Mouse (Mus musculus) lung, embryonic 14.5 days (tissue): ENCODE data around the gene Cand2. TPM values are rescaled to one million over a fixed set of nuclear protein-coding genes. Genes with fewer than 3 reads are reported as not detected.
A peak's percentile ranks its signal among the peaks of the same experiment; 100 is the strongest.

Experiments used
- ATAC-seq: fragments of 200-750 bp; cut with Nextera tagmentation; 2 replicates; pipeline ENCODE4 v1.8.0; 2017; ENCODE audit warnings: mild to moderate bottlenecking, moderate TSS enrichment, moderate library complexity; ENCODE audit not compliant: insufficient read depth
- DNase-seq: peaks from one replicate; pipeline ENCODE4 v3.0.0-alpha.2; 2015
- H3K27ac ChIP-seq: fragments of 300-500 bp; sonication (generic); 2 replicates; pipeline ENCODE4 v1.5.1; 2014; ENCODE audit warnings: low read depth, mild to moderate bottlenecking, moderate library complexity
- H3K27me3 ChIP-seq: fragments of 300-500 bp; sonication (generic); 2 replicates; pipeline ENCODE4 v1.6.1; 2014; ENCODE audit warnings: low read length, control low read depth; ENCODE audit not compliant: insufficient read depth
- H3K36me3 ChIP-seq: fragments of 300-500 bp; sonication (generic); 2 replicates; pipeline ENCODE4 v1.6.1; 2014; ENCODE audit warnings: control low read depth; ENCODE audit not compliant: insufficient read depth
- H3K4me1 ChIP-seq: fragments of 300-500 bp; sonication (generic); 2 replicates; pipeline ENCODE4 v1.6.1; 2014; ENCODE audit warnings: antibody characterized with exemption, control low read depth; ENCODE audit not compliant: insufficient read depth
- H3K4me2 ChIP-seq: fragments of 300-500 bp; sonication (generic); 2 replicates; pipeline ENCODE4 v1.6.1; 2014; ENCODE audit warnings: mild to moderate bottlenecking
- H3K4me3 ChIP-seq: fragments of 300-500 bp; sonication (generic); 2 replicates; pipeline ENCODE4 v1.5.1; 2014; ENCODE audit warnings: low read depth, low read length
- H3K9ac ChIP-seq: fragments of 300-500 bp; sonication (generic); 2 replicates; pipeline ENCODE4 v1.6.1; 2014
- H3K9me3 ChIP-seq: fragments of 300-500 bp; sonication (generic); 2 replicates; pipeline ENCODE4 v1.6.1; 2016; ENCODE audit warnings: low read depth, low read length, control low read depth
- CTCF ChIP-seq: IDR thresholded peaks from 2 replicates; pipeline ENCODE4 v1.5.1; 2016; ENCODE audit warnings: antibody characterized with exemption, low read depth
- WGBS: fragments of 180-500 bp; shearing (Covaris S2); extraction: QIAGEN DNeasy Blood & Tissue Kit; methylation state at CpG from one replicate; pipeline ENCODE4 v1.1.7; 2014; 5-methylcytosine and 5-hydroxymethylcytosine counted together
- polyA plus RNA-seq: library from polyadenylated mRNA; unstranded; fragments of >200 nt; fragmentation: Nextera tagmentation; extraction: Ambion mirVana; gene quantifications from 2 replicates; pipeline ENCODE4 v1.2.1, GENCODE M21; 2014

Gene Cand2
- polyA plus RNA-seq, 1 experiment from 2014 or later = 46.3 TPM

DNA sequence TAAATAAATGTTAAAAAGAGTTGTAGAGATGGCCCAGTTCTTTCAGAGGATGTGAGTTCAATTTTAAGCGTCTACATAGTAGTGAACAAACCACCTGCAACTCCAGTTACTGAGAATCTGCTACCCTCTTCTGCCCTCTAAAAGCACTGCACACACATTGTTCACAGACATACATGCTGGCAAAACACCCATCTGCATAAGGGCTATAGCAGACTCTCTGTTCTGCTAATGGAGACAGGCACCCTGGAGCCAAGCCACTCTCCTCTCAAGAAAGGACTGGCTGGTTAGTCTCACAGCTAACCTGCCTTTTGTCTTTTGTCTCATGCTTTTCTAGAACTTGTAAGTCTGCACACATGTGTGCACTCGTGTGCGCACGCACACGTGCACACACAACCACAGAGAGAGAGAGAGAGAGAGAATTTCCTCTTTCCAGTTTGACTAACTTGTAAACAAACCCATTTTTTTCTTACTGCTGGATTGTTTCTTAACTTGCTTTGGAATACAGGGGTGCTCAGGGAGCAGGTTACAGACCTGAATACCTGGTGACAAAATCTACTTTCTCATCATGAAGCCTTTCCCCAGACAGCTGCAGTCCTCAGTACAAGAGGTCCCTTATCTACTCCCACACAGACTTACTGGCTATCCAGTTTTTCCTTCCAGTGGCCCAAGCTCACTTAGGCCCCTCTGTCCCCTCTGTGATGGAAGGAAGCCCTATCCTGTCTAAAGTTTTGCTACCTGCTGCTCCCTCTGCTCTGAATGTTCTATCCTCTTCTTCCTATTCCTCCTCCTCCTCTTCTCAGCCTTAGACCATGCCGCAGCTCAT is 56.7 kb downstream of the Cand2 start:
- H3K36me3 ChIP-seq = no peaks in the 10 kb centered on the region
- no peaks in the 10 kb centered on the region for H3K9me3 ChIP-seq
- DNase-seq = no peak
- no peaks in the 10 kb centered on the region for H3K27me3 ChIP-seq
- no peak overlapping the region for H3K27ac ChIP-seq
- 86% methylated on average over 6 of the region's 6 CpGs for WGBS
- ATAC-seq = no peak
- H3K4me1 ChIP-seq = no peaks in the 10 kb centered on the region
- no peak overlapping the region for H3K4me3 ChIP-seq
- no peak overlapping the region for H3K9ac ChIP-seq
- no peak for TF ChIP-seq CTCF
- no peak overlapping the region for H3K4me2 ChIP-seq

DNA sequence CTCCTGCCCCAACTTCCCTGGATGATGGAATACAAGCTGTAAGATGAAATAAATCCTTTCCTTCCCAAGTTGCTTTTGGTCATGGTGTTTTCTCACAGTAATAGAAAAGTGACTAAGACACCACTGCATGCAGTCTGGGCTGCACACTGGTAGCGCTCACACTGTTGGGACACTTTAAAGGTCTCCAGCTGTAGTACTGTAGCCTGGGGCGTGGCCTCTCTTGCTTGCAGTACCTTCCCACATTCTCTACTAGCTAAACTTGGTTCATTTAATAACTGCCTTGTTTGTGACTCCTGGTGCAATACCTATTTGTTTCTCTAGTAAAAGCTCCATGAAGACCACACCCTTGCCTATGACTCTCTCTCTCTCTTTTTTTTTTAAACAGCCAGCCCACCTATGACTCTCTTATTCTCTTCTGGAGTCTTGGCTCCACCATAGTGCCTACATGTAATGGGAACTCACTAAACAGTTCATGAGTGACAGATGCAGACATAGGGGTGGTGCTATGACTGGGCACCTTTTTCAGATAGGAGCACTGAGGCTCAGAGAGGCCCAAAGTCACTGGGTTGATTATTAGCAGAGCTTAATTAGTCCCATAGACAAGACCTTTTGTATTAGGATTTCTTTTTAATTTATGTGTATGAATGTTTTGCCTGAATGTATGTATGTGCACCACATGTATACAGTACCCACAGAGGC is 58.0 kb downstream of the Cand2 start:
- ATAC-seq (no peak), DNase-seq (no peak)
- no peak overlapping the region for H3K4me2 ChIP-seq
- WGBS = 88% methylated on average over 2 of the region's 2 CpGs
- no peaks in the 10 kb centered on the region for H3K36me3 ChIP-seq
- no peaks in the 10 kb centered on the region for H3K27me3 ChIP-seq
- H3K9ac ChIP-seq = no peak overlapping the region
- H3K4me3 ChIP-seq = no peak overlapping the region
- TF ChIP-seq CTCF = no peak
- no peak overlapping the region for H3K27ac ChIP-seq
- no peaks in the 10 kb centered on the region for H3K9me3 ChIP-seq
- H3K4me1 ChIP-seq = no peaks in the 10 kb centered on the region

DNA sequence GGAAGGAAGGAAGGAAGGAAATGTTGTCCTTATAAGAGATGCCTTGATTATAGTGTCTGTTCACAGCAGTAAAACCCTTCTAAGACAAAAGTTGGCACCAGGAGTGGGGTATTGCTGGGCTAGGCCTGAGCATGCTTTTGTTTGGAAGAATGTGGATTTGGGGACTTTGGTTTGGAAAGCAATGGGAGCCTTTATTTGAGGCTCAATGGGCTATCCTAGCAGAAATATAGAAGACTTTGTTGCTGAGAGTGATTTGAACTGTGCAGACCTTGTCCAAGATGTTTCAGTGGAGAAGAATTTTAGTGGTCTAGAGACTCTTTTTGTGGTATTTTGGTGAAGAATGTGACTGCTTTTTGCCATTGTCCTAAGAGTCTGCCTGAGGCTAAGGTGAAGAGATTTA is 59.5 kb downstream of the Cand2 start:
- H3K4me1 ChIP-seq = no peaks in the 10 kb centered on the region
- no peak for DNase-seq
- no peak overlapping the region for H3K27ac ChIP-seq
- no peak for TF ChIP-seq CTCF
- H3K36me3 ChIP-seq = no peaks in the 10 kb centered on the region
- no peak overlapping the region for H3K9ac ChIP-seq
- no peaks in the 10 kb centered on the region for H3K9me3 ChIP-seq
- ATAC-seq = no peak
- no peak overlapping the region for H3K4me3 ChIP-seq
- H3K27me3 ChIP-seq = no peaks in the 10 kb centered on the region
- no peak overlapping the region for H3K4me2 ChIP-seq

DNA sequence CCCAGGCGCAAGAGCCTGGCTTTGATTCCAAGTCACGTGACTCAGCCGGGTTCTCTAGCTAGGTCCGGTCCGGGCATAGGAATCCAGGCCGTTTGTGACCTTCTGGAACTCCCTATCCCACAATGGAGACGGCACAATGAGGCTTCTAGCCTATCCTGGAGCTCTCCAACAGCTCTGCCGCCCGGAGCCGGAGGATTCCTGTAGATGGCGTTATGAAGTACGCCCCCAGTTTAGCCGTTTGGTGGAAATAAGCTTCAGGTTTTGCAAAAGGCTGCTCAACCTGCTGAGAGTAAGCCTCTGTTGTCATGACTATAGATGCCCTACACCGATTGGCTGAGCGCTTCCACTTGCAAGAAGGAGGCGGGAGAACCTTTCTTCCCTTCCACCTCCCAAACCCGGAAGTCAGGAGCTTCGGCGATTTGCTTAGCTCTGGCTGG is 63.8 kb downstream of the Cand2 start, which contains the start of gene Efcab12:
TSS of gene Efcab12 (minus strand) at position 252 of the 437 bp plus-strand sequence.
- Histone ChIP-seq H3K9ac (peak within 1 kb of the TSS; percentile 24; the same call in 1 of the 2 replicates), H3K36me3 (peaks cover 16% of the 10 kb centered on the region; the same call in 1 of the 2 replicates), H3K9me3 (no peaks in the 10 kb centered on the region), H3K27me3 (no peaks in the 10 kb centered on the region), H3K4me1 (no peaks in the 10 kb centered on the region), H3K27ac (no peak within 1 kb of the TSS), H3K4me3 (peak within 1 kb of the TSS; percentile 26), H3K4me2 (peak within 1 kb of the TSS; percentile 62)
- WGBS = 1% methylated on average over 19 of the region's 19 CpGs
- peak; percentile 84 for DNase-seq
- TF ChIP-seq CTCF = no peak
- peak; percentile 94 for ATAC-seq

DNA sequence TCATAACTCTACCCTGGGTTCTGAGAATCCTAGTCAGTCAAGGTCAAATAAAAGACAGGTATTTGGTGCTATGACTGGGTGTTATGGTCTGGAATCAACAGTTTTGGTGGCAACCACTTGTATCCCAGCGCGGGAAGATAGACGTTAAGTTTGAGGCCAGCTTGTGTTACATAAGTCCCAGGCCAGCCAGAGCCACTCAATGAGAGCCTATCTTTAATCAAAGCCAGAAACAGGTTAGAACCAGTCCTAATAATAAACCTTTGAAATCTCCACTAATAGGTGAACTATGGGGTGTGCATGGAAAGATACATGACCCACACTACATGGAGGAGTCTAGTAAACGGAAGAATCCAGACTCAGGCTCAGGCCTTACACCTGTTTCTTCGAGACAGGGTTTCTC is 64.4 kb downstream of the Cand2 start:
- ATAC-seq (no peak), DNase-seq (no peak)
- Histone ChIP-seq H3K9ac (no peak overlapping the region), H3K27me3 (no peaks in the 10 kb centered on the region), H3K9me3 (no peaks in the 10 kb centered on the region), H3K4me3 (no peak overlapping the region), H3K36me3 (peaks cover 22% of the 10 kb centered on the region), H3K27ac (no peak overlapping the region), H3K4me2 (peak overlapping the region; percentile 62), H3K4me1 (no peaks in the 10 kb centered on the region)
- WGBS = 69% methylated on average over 5 of the region's 5 CpGs
- TF ChIP-seq CTCF = no peak

DNA sequence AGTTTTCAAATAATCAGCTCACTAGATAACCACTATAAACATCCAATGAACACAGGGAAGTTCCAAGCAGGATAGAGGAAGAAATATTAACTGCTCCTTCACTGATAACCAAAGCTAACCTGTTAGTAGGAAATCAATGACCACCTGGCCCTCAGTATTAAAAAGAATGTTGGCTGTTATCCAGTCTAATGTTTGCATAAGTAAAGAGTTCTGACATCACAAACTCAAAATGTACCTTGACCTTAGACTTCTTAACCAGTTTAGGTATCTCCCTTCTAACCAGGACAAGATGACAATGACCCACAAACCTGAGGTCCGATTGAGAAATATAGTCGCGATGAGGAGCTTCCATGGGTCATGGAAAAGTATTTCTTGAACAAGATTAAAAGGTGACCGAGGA is 70.7 kb downstream of the Cand2 start:
- H3K27ac ChIP-seq = no peak overlapping the region
- no peaks in the 10 kb centered on the region for H3K27me3 ChIP-seq
- H3K4me1 ChIP-seq = no peaks in the 10 kb centered on the region
- peaks cover 47% of the 10 kb centered on the region for H3K36me3 ChIP-seq
- H3K4me3 ChIP-seq = no peak overlapping the region
- ATAC-seq = no peak
- 89% methylated on average over 4 of the region's 4 CpGs for WGBS
- TF ChIP-seq CTCF = no peak
- H3K9ac ChIP-seq = no peak overlapping the region
- no peaks in the 10 kb centered on the region for H3K9me3 ChIP-seq
- no peak for DNase-seq
- H3K4me2 ChIP-seq = no peak overlapping the region
